Mouse (Mus musculus): ENCODE data around the gene Numbl.

- TF ChIP-seq CTCF (IDR thresholded peaks at IDR 0.05; ENCODE audit: borderline replicate concordance, insufficient read depth, low read depth, low read length) (no peak), POLR2A (IDR thresholded peaks at IDR 0.05; ENCODE audit: borderline replicate concordance, insufficient read depth, low read length) (no peak)
Measured at GRCm38 (mm10) chr7:27231693-27232331, 26.4 kb upstream of the Numbl start.

Measured in cerebellum, adult 2 months (tissue).